Mouse (Mus musculus): ENCODE measurements around the gene Ntrk1. TPM values are rescaled to one million over a fixed set of nuclear protein-coding genes. Genes with fewer than 3 reads are reported as not detected.

The Ntrk1 gene
- polyA plus RNA-seq, 1 experiment, result not detected

DNA sequence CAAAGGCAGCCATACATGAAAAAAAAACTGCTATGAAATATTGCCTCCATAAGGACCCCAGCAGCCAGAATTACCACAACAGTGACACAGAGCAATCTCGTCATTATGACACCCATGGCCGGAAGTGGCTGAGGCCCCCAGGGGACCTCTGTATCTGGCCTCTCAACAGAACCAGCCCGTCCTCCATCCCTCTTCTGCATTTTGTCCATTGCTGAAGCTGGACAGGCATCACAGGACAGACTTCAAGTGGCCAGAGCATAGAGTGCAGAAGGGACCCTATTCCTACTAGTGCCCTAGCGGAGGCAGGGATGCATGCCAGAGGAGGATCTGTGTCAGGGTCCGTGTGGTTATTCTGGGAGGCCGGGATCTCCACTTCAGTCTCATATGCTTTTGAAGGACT is 21.2 kb upstream of the Ntrk1 start:
- Histone ChIP-seq H3K4me3 (replicated peaks) (peak overlapping the region; percentile 87), H3K9me3 (no peaks in the 10 kb centered on the region), H3K36me3 (replicated peaks; ENCODE audit: low read length) (no peaks in the 10 kb centered on the region), H3K4me1 (peaks cover 18% of the 10 kb centered on the region), H3K27me3 (replicated peaks) (peaks cover 93% of the 10 kb centered on the region)
- TF ChIP-seq FLI1 (IDR thresholded peaks at IDR 0.05; ENCODE audit: low read length) (no peak), GATA1 (IDR thresholded peaks at IDR 0.05; ENCODE audit: borderline replicate concordance, low read length) (no peak)

GRCm38 (mm10) chr3:87812873-87813272 is 17.9 kb upstream of the Ntrk1 start:
- H3K9me3 ChIP-seq, result no peaks in the 10 kb centered on the region
- peaks cover 97% of the 10 kb centered on the region for H3K27me3 ChIP-seq (replicated peaks)
- no peak overlapping the region for H3K4me3 ChIP-seq (replicated peaks)
- no peaks in the 10 kb centered on the region for H3K36me3 ChIP-seq (replicated peaks; ENCODE audit: low read length)
- TF ChIP-seq FLI1 (IDR thresholded peaks at IDR 0.05; ENCODE audit: low read length) (no peak), GATA1 (IDR thresholded peaks at IDR 0.05; ENCODE audit: borderline replicate concordance, low read length) (no peak)
- peaks cover 34% of the 10 kb centered on the region for H3K4me1 ChIP-seq

GRCm38 (mm10) chr3:87812413-87812812 is 17.5 kb upstream of the Ntrk1 start:
- no peaks in the 10 kb centered on the region for H3K36me3 ChIP-seq (replicated peaks; ENCODE audit: low read length)
- no peaks in the 10 kb centered on the region for H3K9me3 ChIP-seq
- H3K4me3 ChIP-seq (replicated peaks), result no peak overlapping the region
- TF ChIP-seq GATA1 (IDR thresholded peaks at IDR 0.05; ENCODE audit: borderline replicate concordance, low read length), result no peak
- TF ChIP-seq FLI1 (IDR thresholded peaks at IDR 0.05; ENCODE audit: low read length), result no peak
- H3K4me1 ChIP-seq, result peaks cover 34% of the 10 kb centered on the region
- H3K27me3 ChIP-seq (replicated peaks), result peaks cover 97% of the 10 kb centered on the region

- peaks cover 97% of the 10 kb centered on the region for H3K27me3 ChIP-seq (replicated peaks)
- no peak for TF ChIP-seq GATA1 (IDR thresholded peaks at IDR 0.05; ENCODE audit: borderline replicate concordance, low read length)
- no peaks in the 10 kb centered on the region for H3K9me3 ChIP-seq
- H3K36me3 ChIP-seq (replicated peaks; ENCODE audit: low read length), result no peaks in the 10 kb centered on the region
- H3K4me1 ChIP-seq, result peaks cover 23% of the 10 kb centered on the region
- no peak overlapping the region for H3K4me3 ChIP-seq (replicated peaks)
Measured at GRCm38 (mm10) chr3:87811297-87811696, 16.3 kb upstream of the Ntrk1 start.

DNA sequence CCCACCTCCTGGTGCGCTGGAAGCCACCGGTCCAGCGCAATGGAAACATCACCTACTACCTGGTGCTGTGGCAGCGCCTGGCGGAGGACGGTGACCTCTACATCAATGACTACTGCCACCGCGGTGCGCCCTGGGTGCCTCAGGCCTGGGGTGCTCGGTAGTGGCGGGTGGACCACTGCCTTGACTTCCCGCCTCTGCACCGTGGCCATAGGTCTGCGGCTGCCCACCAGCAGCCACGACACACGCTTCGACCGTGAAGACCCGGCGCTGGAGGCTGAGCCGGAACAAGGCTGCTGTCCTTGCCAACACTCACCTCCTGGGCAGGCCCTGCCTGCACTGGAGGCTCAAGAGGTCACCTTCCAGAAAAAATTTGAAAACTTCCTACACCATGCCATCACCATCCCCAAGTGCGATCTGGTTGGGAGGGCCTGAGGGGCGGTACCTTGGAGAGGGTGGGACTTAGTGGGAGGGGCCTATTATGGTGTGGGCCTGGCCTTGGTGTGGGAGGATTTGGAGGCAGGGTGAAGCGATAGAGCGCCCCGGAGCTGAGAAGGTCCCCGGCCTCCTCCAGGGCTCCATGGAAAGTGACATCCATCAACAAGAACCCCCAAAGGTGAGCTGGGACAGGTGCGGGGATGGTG is 14.5 kb upstream of the Ntrk1 start:
- Histone ChIP-seq H3K4me1 (peaks cover 25% of the 10 kb centered on the region), H3K9me3 (no peaks in the 10 kb centered on the region), H3K36me3 (replicated peaks; ENCODE audit: low read length) (no peaks in the 10 kb centered on the region), H3K27me3 (replicated peaks) (peaks cover 97% of the 10 kb centered on the region), H3K4me3 (replicated peaks) (peak overlapping the region; percentile 56)
- TF ChIP-seq FLI1 (IDR thresholded peaks at IDR 0.05; ENCODE audit: low read length) (no peak), GATA1 (IDR thresholded peaks at IDR 0.05; ENCODE audit: borderline replicate concordance, low read length) (no peak)

DNA sequence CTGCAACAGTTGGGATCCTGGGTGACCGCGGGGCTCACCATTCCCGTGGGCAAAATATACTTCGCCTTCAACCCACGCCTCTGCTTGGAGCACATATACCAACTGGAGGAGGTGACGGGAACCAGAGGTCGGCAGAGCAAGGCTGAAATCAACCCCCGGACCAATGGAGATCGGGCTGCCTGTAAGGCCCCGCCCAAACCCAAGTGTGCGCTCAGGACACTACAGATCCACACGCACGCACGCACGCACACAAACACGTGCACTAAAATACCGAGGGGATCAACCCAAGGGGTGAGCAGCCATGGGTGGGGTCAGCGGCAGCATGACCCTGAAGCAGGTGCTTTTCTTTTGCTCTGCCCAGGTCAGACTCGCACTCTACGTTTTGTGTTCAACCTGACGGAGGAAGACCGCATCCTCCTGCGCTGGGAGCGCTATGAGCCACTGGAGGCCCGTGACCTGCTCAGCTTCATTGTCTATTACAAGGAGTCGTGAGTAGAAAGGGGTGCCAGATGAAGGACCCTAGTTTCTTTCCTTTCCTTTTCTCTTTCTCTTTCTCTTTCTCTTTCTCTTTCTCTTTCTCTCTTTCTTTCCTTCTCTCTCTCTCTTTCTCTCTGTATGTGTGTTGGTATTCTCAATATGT is 9.2 kb upstream of the Ntrk1 start:
- H3K4me3 ChIP-seq (replicated peaks), result peak overlapping the region; percentile 87
- H3K27me3 ChIP-seq (replicated peaks), result peaks cover 97% of the 10 kb centered on the region
- no peak for TF ChIP-seq FLI1 (IDR thresholded peaks at IDR 0.05; ENCODE audit: low read length)
- TF ChIP-seq GATA1 (IDR thresholded peaks at IDR 0.05; ENCODE audit: borderline replicate concordance, low read length), result no peak

GRCm38 (mm10) chr3:87801681-87802080 is 6.7 kb upstream of the Ntrk1 start:
- no peaks in the 10 kb centered on the region for H3K9me3 ChIP-seq
- H3K4me3 ChIP-seq (replicated peaks), result no peak overlapping the region
- peaks cover 100% of the 10 kb centered on the region for H3K27me3 ChIP-seq (replicated peaks)
- no peaks in the 10 kb centered on the region for H3K36me3 ChIP-seq (replicated peaks; ENCODE audit: low read length)
- H3K4me1 ChIP-seq, result peaks cover 25% of the 10 kb centered on the region
- TF ChIP-seq FLI1 (IDR thresholded peaks at IDR 0.05; ENCODE audit: low read length) (no peak), GATA1 (IDR thresholded peaks at IDR 0.05; ENCODE audit: borderline replicate concordance, low read length) (no peak)

More for the DNA sequence above, 9.2 kb upstream of the Ntrk1 start:
- Histone ChIP-seq H3K4me1 (peaks cover 19% of the 10 kb centered on the region), H3K36me3 (replicated peaks; ENCODE audit: low read length) (no peaks in the 10 kb centered on the region), H3K9me3 (no peaks in the 10 kb centered on the region)

GRCm38 (mm10) chr3:87796736-87797334 is 1.9 kb upstream of the Ntrk1 start, which contains the start of gene Insrr:
Gene Insrr, plus strand, starts transcription at chr3:87796951.
- Histone ChIP-seq H3K36me3 (replicated peaks; ENCODE audit: low read length) (no peaks in the 10 kb centered on the region), H3K4me1 (peaks cover 25% of the 10 kb centered on the region), H3K27me3 (replicated peaks) (peaks cover 99% of the 10 kb centered on the region), H3K9me3 (no peaks in the 10 kb centered on the region), H3K4me3 (replicated peaks) (peak within 1 kb of the TSS; percentile 65)
- no peak for TF ChIP-seq GATA1 (IDR thresholded peaks at IDR 0.05; ENCODE audit: borderline replicate concordance, low read length)
- TF ChIP-seq FLI1 (IDR thresholded peaks at IDR 0.05; ENCODE audit: low read length), result no peak

DNA sequence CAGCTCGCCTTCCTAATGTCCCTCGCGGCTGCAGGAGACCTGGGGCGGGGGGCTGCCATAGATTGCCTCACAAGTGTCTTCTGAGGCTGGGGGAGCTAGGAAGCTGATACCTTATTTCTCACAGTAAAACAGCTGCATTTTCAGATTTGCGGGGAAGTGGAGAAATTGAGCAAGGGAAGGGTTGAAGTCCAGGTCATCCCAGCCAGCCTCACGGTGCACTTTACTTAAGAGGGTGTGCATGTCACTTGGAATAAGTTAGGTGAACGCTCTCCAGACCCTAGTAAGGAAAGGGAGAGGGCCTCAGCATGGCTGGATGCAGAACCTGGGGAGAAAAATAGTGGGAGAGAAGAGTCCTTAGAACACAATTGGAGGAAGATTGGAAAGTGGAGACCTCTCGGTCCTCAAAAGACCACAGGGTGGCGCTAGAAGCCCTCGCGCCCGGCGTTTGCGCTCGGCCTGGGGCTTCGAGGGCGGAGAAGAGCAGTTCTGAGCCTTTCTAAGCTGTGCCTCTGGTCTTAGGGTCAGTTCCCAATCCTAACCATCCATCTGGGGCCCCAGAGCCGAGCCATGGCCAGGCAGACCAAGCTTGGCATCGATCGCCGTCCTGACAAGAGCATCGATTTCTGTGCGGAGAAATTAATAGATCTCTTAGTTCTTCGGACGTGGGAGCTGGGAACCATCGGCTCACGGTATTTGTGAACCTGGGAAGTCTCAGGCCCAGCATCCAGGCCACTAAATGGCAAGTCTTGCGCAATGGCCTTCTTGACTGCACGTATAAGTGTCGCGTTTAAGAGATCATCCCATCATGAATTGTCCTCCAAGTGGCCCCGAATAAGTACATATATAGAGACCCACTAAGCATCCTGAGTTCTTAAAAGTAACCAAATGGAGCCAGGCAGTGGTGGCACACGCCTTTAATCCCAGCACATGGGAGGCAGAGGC is 645 bp upstream of the Ntrk1 start:
- Histone ChIP-seq H3K4me3 (replicated peaks) (peak overlapping the region; percentile 75), H3K4me1 (peaks cover 25% of the 10 kb centered on the region), H3K27me3 (replicated peaks) (peaks cover 98% of the 10 kb centered on the region), H3K36me3 (replicated peaks; ENCODE audit: low read length) (no peaks in the 10 kb centered on the region), H3K9me3 (no peaks in the 10 kb centered on the region)
- no peak for TF ChIP-seq FLI1 (IDR thresholded peaks at IDR 0.05; ENCODE audit: low read length)
- TF ChIP-seq GATA1 (IDR thresholded peaks at IDR 0.05; ENCODE audit: borderline replicate concordance, low read length), result no peak
